Mouse (Mus musculus) lung, adult 2 months (tissue): ENCODE data around the gene Kctd6.

ENCODE experiments used
- CTCF ChIP-seq: fragments of 200-500 bp; IDR thresholded peaks from 2 replicates; pipeline ENCODE4 v1.5.1; 2011; ENCODE audit warnings: mild to moderate bottlenecking, low read length, control low read depth; ENCODE audit not compliant: insufficient read depth
- POLR2A ChIP-seq: fragments of 200-500 bp; IDR thresholded peaks from 2 replicates; pipeline ENCODE4 v1.6.1; 2011; ENCODE audit warnings: low read depth, mild to moderate bottlenecking, control low read depth, low read length, borderline replicate concordance; ENCODE audit errors: extremely low read depth

DNA sequence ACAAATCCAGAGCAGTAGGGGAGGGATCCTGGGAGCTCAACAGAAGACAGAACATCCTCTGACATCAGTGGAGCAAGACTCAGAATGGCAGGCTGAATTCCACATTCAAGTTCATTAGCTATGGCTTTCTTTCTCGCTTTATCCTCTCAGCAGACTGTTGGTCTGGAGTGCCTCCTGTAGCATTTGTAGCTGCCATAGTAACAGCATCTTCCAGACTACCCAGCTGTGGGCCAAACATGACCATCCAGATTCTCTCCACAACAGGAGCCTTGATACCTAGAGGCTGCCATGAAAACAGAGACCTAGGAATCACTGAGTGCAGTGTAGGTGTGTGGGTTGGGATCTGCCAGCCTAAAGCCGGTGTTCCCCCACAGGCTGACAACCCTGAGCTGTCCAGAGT, 4.0 kb upstream of the Kctd6 start:
- TF ChIP-seq POLR2A: no peak
- TF ChIP-seq CTCF: no peak
